Mouse (Mus musculus) bone marrow, adult 2 months (tissue): Measurements from ENCODE around the gene Gna12.
A peak's percentile ranks its signal among the peaks of the same experiment; 100 is the strongest.

Experiments used
- CTCF ChIP-seq: fragments of 200-500 bp; IDR thresholded peaks from 2 replicates; pipeline ENCODE4 v1.5.1; 2011; ENCODE audit warnings: low read length, control low read depth; ENCODE audit not compliant: control insufficient read depth, insufficient read depth
- POLR2A ChIP-seq: fragments of 200-500 bp; IDR thresholded peaks from 2 replicates; pipeline ENCODE4 v1.6.1; 2011; ENCODE audit warnings: low read depth, mild to moderate bottlenecking, control low read depth, low read length, borderline replicate concordance; ENCODE audit not compliant: control insufficient read depth

DNA sequence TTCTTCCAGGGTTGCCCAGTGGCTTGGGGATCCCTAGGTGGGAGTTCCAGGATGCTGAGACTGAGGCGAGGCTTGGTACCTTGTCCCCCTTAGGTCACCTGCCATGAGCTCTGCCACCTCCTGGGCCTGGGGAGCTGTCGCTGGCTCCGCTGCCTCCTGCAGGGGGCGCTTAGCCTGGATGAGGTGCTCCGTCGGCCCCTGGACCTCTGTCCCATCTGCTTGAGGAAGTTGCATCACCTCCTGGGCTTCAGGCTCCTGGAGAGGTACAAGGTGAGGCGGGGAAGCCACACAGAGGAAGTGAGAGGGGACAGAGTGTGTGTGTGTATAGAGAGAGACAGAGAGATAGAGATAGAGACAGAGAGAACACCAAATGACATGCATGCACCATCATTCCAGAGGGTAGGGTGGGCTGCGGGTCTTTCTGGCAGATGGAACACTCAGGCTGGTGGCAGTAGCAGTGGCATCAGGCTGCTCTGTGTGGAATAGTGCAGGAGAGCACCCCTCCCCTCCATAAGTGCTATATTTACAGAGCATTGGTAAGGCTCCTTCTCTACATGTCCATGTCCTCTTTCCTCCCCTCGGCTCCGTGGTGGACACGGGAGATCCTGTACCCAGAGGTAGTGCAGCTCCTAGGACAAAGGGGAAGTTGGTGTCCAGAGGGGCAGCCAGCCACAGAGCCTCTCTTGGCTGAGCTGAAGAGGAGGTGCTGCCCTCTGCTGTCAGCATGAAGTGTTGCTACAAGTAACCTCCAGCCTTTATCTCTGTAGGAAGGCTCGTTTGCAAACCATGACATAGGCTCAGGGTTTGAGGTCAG is 81.0 kb downstream of the Gna12 start:
- TF ChIP-seq CTCF (peak; percentile 97), POLR2A (no peak)
